ENCODE assay signal across 16 mouse cellular contexts in genomic region chr17:84380340-84380739, GRCm38 (mm10).
"Had no signal": no experiment of that assay in that cellular context is flagged by ENCODE, and none has a peak within 500 bp of the region (broad histone marks: within the 10 kb centered on the region; RNA-seq: fewer than 3 reads in every experiment).

No protein-coding gene starts in this region.

- H3K27ac ChIP-seq: kidney, embryonic 15.5 days; left cerebral cortex, adult 2 months; liver, embryonic 14.5 days; midbrain, embryonic 15.5 days; stomach, embryonic 15.5 days had no signal

- DNase-seq: kidney, adult 2 months; kidney, postnatal 14 days; lung, adult 18-20 months; lung, postnatal 36 days; right cerebral cortex, postnatal 4 days; spleen, adult 18-20 months; thymus, postnatal 4 days had no signal

- H3K4me3 ChIP-seq: kidney, embryonic 15.5 days; left cerebral cortex, adult 2 months; megakaryocyte, embryonic 14.5 days; midbrain, embryonic 15.5 days; stomach, embryonic 15.5 days had no signal

- H3K27me3 ChIP-seq: kidney, embryonic 15.5 days; megakaryocyte, embryonic 14.5 days; midbrain, embryonic 15.5 days; stomach, embryonic 15.5 days had no signal

- H3K4me2 ChIP-seq: kidney, embryonic 15.5 days; midbrain, embryonic 11.5 days; midbrain, embryonic 15.5 days; stomach, embryonic 15.5 days had no signal

- H3K4me1 ChIP-seq: kidney, embryonic 15.5 days; midbrain, embryonic 15.5 days had no signal

- H3K9me3 ChIP-seq: midbrain, embryonic 15.5 days; stomach, embryonic 15.5 days had no signal

- H3K9ac ChIP-seq: kidney, embryonic 15.5 days; liver, embryonic 14.5 days; midbrain, embryonic 15.5 days; stomach, embryonic 15.5 days had no signal

- ATAC-seq: intestine, embryonic 16.5 days; lung, postnatal 0 days; midbrain, embryonic 15.5 days had no signal
